Mouse (Mus musculus): ENCODE data around the gene H2-DMb2. TPM values are rescaled to one million over a fixed set of nuclear protein-coding genes. Genes with fewer than 3 reads are reported as not detected.
A peak's percentile ranks its signal among the peaks of the same experiment; 100 is the strongest.

Gene H2-DMb2
- total and polyA plus RNA-seq, 3 experiments, result 2.1 to 7.6 (median 2.3) TPM

GRCm38 (mm10) chr17:34107109-34107867 lies 35.8 kb upstream of the H2-DMb2 start:
- H3K27ac ChIP-seq, result no peak overlapping the region
- no peak overlapping the region for H3K4me3 ChIP-seq
- no peaks in the 10 kb centered on the region for H3K27me3 ChIP-seq (ENCODE audit: control insufficient read depth, insufficient read depth, low read length)
- no peak for DNase-seq
- no peaks in the 10 kb centered on the region for H3K4me1 ChIP-seq (ENCODE audit: control insufficient read depth, insufficient read depth, low read length)
- 75% methylated on average over 7 of the region's 7 CpGs for WGBS
- H3K36me3 ChIP-seq (ENCODE audit: control insufficient read depth, insufficient read depth, low read length), result peaks cover 9% of the 10 kb centered on the region
- H3K79me2 ChIP-seq (replicated peaks; ENCODE audit: control insufficient read depth, insufficient read depth, low read length), result no peaks in the 10 kb centered on the region
- no peak for TF ChIP-seq POLR2A (IDR thresholded peaks at IDR 0.05; ENCODE audit: insufficient read depth, low read depth, low read length)
- intact Hi-C loops (cut with DNase I), result loop anchor here (10.0 kb wide), 1 partner anchor 128 kb away; the partner anchor contains the start of gene H2-Ob
- H3K9ac ChIP-seq (ENCODE audit: low read depth, low read length), result no peak overlapping the region

GRCm38 (mm10) chr17:34108460-34108859 lies 34.6 kb upstream of the H2-DMb2 start:
- Histone ChIP-seq H3K9ac (ENCODE audit: low read depth, low read length) (no peak overlapping the region), H3K27ac (no peak overlapping the region), H3K27me3 (ENCODE audit: control insufficient read depth, insufficient read depth, low read length) (no peaks in the 10 kb centered on the region), H3K4me3 (no peak overlapping the region), H3K79me2 (replicated peaks; ENCODE audit: control insufficient read depth, insufficient read depth, low read length) (no peaks in the 10 kb centered on the region), H3K4me1 (ENCODE audit: control insufficient read depth, insufficient read depth, low read length) (no peaks in the 10 kb centered on the region), H3K36me3 (ENCODE audit: control insufficient read depth, insufficient read depth, low read length) (peaks cover 19% of the 10 kb centered on the region)
- DNase-seq, result no peak
- intact Hi-C loops (cut with DNase I), result loop anchor here (10.0 kb wide), 1 partner anchor 126 kb away; the partner anchor contains the start of gene H2-Ob
- WGBS, result 82% methylated on average over 5 of the region's 6 CpGs
- TF ChIP-seq EP300 (IDR thresholded peaks at IDR 0.05; ENCODE audit: insufficient read depth, low read depth, low read length) (no peak), CTCF (IDR thresholded peaks at IDR 0.05) (no peak), POLR2A (IDR thresholded peaks at IDR 0.05; ENCODE audit: insufficient read depth, low read depth, low read length) (no peak)

GRCm38 (mm10) chr17:34109038-34109805 lies 33.9 kb upstream of the H2-DMb2 start:
- Histone ChIP-seq H3K36me3 (ENCODE audit: control insufficient read depth, insufficient read depth, low read length) (peaks cover 26% of the 10 kb centered on the region), H3K79me2 (replicated peaks; ENCODE audit: control insufficient read depth, insufficient read depth, low read length) (no peaks in the 10 kb centered on the region), H3K27me3 (ENCODE audit: control insufficient read depth, insufficient read depth, low read length) (no peaks in the 10 kb centered on the region), H3K4me1 (ENCODE audit: control insufficient read depth, insufficient read depth, low read length) (no peaks in the 10 kb centered on the region), H3K4me3 (no peak overlapping the region), H3K27ac (no peak overlapping the region), H3K9ac (ENCODE audit: low read depth, low read length) (no peak overlapping the region)
- TF ChIP-seq CTCF (IDR thresholded peaks at IDR 0.05) (peak; percentile 48), EP300 (IDR thresholded peaks at IDR 0.05; ENCODE audit: insufficient read depth, low read depth, low read length) (no peak), POLR2A (IDR thresholded peaks at IDR 0.05; ENCODE audit: insufficient read depth, low read depth, low read length) (no peak)
- intact Hi-C loops (cut with DNase I), result loop anchor here (10.0 kb wide), 1 partner anchor 126 kb away; the partner anchor contains the start of gene H2-Ob
- no peak for DNase-seq
- WGBS, result 81% methylated on average over 14 of the region's 14 CpGs

- no peak overlapping the region for H3K4me3 ChIP-seq
- no peak overlapping the region for H3K27ac ChIP-seq
- DNase-seq, result no peak
- intact Hi-C loops (cut with DNase I), result loop anchor here (10.0 kb wide), 2 partner anchors 125 to 495 kb away; partner anchors contain the start of genes Agpat1, H2-Ob and Rnf5
- peaks cover 30% of the 10 kb centered on the region for H3K36me3 ChIP-seq (ENCODE audit: control insufficient read depth, insufficient read depth, low read length)
- TF ChIP-seq EP300 (IDR thresholded peaks at IDR 0.05; ENCODE audit: insufficient read depth, low read depth, low read length), result no peak
- TF ChIP-seq CTCF (IDR thresholded peaks at IDR 0.05), result no peak
- TF ChIP-seq POLR2A (IDR thresholded peaks at IDR 0.05; ENCODE audit: insufficient read depth, low read depth, low read length), result no peak
- H3K4me1 ChIP-seq (ENCODE audit: control insufficient read depth, insufficient read depth, low read length), result 0 out of 2 replicates have a peak, but pooled peaks cover under 1% of the 10 kb centered on the region
- WGBS, result 71% methylated on average over 3 of the region's 3 CpGs
- no peaks in the 10 kb centered on the region for H3K27me3 ChIP-seq (ENCODE audit: control insufficient read depth, insufficient read depth, low read length)
- H3K9ac ChIP-seq (ENCODE audit: low read depth, low read length), result no peak overlapping the region
- H3K79me2 ChIP-seq (replicated peaks; ENCODE audit: control insufficient read depth, insufficient read depth, low read length), result no peaks in the 10 kb centered on the region
Measured at GRCm38 (mm10) chr17:34109806-34110195, 33.3 kb upstream of the H2-DMb2 start.

GRCm38 (mm10) chr17:34110309-34110708 lies 32.8 kb upstream of the H2-DMb2 start:
- Histone ChIP-seq H3K79me2 (replicated peaks; ENCODE audit: control insufficient read depth, insufficient read depth, low read length) (no peaks in the 10 kb centered on the region), H3K4me3 (no peak overlapping the region), H3K9ac (ENCODE audit: low read depth, low read length) (no peak overlapping the region), H3K4me1 (ENCODE audit: control insufficient read depth, insufficient read depth, low read length) (0 out of 2 replicates have a peak, but pooled peaks cover 1% of the 10 kb centered on the region), H3K36me3 (ENCODE audit: control insufficient read depth, insufficient read depth, low read length) (peaks cover 30% of the 10 kb centered on the region), H3K27ac (no peak overlapping the region), H3K27me3 (ENCODE audit: control insufficient read depth, insufficient read depth, low read length) (no peaks in the 10 kb centered on the region)
- DNase-seq, result no peak
- intact Hi-C loops (cut with DNase I), result loop anchor here (10.0 kb wide), 1 partner anchor 494 kb away; the partner anchor contains the start of genes Agpat1 and Rnf5
- WGBS, result 51% methylated on average over 8 of the region's 8 CpGs
- TF ChIP-seq EP300 (IDR thresholded peaks at IDR 0.05; ENCODE audit: insufficient read depth, low read depth, low read length) (no peak), POLR2A (IDR thresholded peaks at IDR 0.05; ENCODE audit: insufficient read depth, low read depth, low read length) (no peak), CTCF (IDR thresholded peaks at IDR 0.05) (no peak)
